Mouse (Mus musculus) kidney, embryonic 14.5 days (tissue): ENCODE measurements at regions not wholly inside any gene's neighbourhood (a gene's known extent, or its start where the extent isn't known, plus 50 kb on each side); places are given as distances from the start of the nearest gene placed in this dataset.

Experiments
- ATAC-seq: fragments of 200-750 bp; cut with Nextera tagmentation; 2 replicates; pipeline ENCODE4 v1.8.0; 2017; ENCODE audit warnings: moderate number of reproducible peaks, mild to moderate bottlenecking, moderate TSS enrichment, moderate library complexity; ENCODE audit not compliant: low FRiP score, low TSS enrichment
- H3K27ac ChIP-seq: fragments of 300-500 bp; sonication (generic); 2 replicates; pipeline ENCODE4 v1.5.1; 2014; ENCODE audit warnings: low read depth, mild to moderate bottlenecking, low read length, moderate library complexity, mixed read lengths
- H3K27me3 ChIP-seq: fragments of 300-500 bp; sonication (generic); 2 replicates; pipeline ENCODE4 v1.6.1; 2014; ENCODE audit warnings: mild to moderate bottlenecking, low read length; ENCODE audit not compliant: control insufficient read depth, insufficient read depth
- H3K36me3 ChIP-seq: fragments of 300-500 bp; sonication (generic); 2 replicates; pipeline ENCODE4 v1.6.1; 2014; ENCODE audit warnings: low read length, mixed read lengths; ENCODE audit not compliant: control insufficient read depth, insufficient read depth
- H3K4me1 ChIP-seq: fragments of 300-500 bp; sonication (generic); 2 replicates; pipeline ENCODE4 v1.6.1; 2014; ENCODE audit warnings: low read length, mixed read lengths; ENCODE audit not compliant: control insufficient read depth, insufficient read depth
- H3K4me2 ChIP-seq: fragments of 300-500 bp; sonication (generic); replicated peaks from 2 replicates; pipeline ENCODE4 v1.6.1; 2014; ENCODE audit warnings: low read depth, mild to moderate bottlenecking, low read length
- H3K4me3 ChIP-seq: fragments of 300-500 bp; sonication (generic); 2 replicates; pipeline ENCODE4 v1.5.1; 2014; ENCODE audit warnings: mild to moderate bottlenecking, low read length
- H3K9ac ChIP-seq: fragments of 300-500 bp; sonication (generic); 2 replicates; pipeline ENCODE4 v1.6.1; 2014; ENCODE audit warnings: low read depth, mild to moderate bottlenecking, low read length, moderate library complexity
- H3K9me3 ChIP-seq: fragments of 300-500 bp; sonication (generic); 2 replicates; pipeline ENCODE4 v1.6.1; 2016; ENCODE audit warnings: low read length; ENCODE audit not compliant: control insufficient read depth
- WGBS: fragments of 180-500 bp; shearing (Covaris S2); extraction: QIAGEN DNeasy Blood & Tissue Kit; methylation state at CpG from one replicate; pipeline ENCODE4 v1.1.7; 2014; 5-methylcytosine and 5-hydroxymethylcytosine counted together

DNA sequence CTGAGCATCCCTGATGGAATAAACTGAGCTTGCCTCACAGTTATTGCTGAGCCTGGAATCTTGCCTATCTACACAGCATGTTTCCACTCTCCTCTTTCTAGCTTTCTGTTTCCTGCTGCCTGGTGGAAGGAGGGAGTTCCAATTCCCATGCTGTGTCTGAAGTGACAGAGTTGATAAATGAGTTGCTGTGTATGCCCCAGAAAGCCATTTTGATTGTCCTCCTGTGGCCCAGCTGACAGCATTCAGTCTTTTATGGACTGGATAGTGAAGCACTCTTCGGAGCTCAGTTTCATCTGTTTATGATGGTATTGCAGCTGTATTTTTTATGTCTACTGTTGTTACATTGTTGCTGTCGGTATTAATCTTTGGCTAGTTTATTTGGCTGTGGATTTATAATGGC is 398.0 kb upstream of the Fat3 start:
- Histone ChIP-seq H3K9ac (no peak overlapping the region), H3K36me3 (no peaks in the 10 kb centered on the region), H3K27ac (no peak overlapping the region), H3K27me3 (no peaks in the 10 kb centered on the region), H3K4me3 (no peak overlapping the region), H3K4me1 (no peaks in the 10 kb centered on the region), H3K4me2 (no peak overlapping the region), H3K9me3 (no peaks in the 10 kb centered on the region)
- ATAC-seq: no peak
- WGBS: 38% methylated on average over 2 of the region's 2 CpGs

DNA sequence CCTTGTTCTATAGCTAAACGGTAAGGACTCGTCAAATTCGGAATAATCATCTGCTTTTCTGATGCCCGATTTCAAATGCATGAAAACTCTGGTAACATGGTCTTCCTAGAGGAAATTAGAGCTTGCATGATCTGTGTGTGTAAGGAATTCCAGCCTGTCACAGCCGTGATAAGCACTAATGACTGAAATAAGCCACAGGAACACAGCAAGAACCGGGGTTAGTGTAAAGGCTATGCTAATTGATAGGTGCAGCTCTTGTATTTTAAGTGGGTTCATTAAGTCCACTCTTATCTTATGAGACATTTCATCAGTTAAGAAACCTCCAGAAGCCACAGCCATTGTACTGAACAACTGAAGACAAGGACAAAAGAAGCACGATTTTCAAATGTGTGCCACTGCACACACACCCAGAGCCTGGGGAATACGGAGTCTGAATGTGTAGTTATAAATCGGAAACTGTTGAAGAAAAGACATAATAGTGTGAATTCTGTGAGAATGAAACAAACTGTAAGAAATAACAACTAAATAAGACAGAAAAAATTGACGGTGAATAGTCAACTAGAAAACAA is 351.5 kb upstream of the Fat3 start:
- H3K27me3 ChIP-seq: no peaks in the 10 kb centered on the region
- no peak overlapping the region for H3K4me3 ChIP-seq
- no peak overlapping the region for H3K27ac ChIP-seq
- no peaks in the 10 kb centered on the region for H3K9me3 ChIP-seq
- H3K9ac ChIP-seq: no peak overlapping the region
- no peak for ATAC-seq
- WGBS: 86% methylated on average over 10 of the region's 10 CpGs
- no peak overlapping the region for H3K4me2 ChIP-seq
- no peaks in the 10 kb centered on the region for H3K36me3 ChIP-seq
- no peaks in the 10 kb centered on the region for H3K4me1 ChIP-seq

- 70% methylated on average over 2 of the region's 2 CpGs for WGBS
- ATAC-seq: no peak
- no peak overlapping the region for H3K4me2 ChIP-seq
- H3K4me1 ChIP-seq: no peaks in the 10 kb centered on the region
- H3K4me3 ChIP-seq: no peak overlapping the region
- no peaks in the 10 kb centered on the region for H3K9me3 ChIP-seq
- no peaks in the 10 kb centered on the region for H3K27me3 ChIP-seq
- H3K36me3 ChIP-seq: no peaks in the 10 kb centered on the region
- no peak overlapping the region for H3K27ac ChIP-seq
- H3K9ac ChIP-seq: no peak overlapping the region
Measured at GRCm38 (mm10) chr9:16808494-16808893, 307.4 kb upstream of the Fat3 start.

GRCm38 (mm10) chr9:16772867-16773266 is 271.8 kb upstream of the Fat3 start:
- Histone ChIP-seq H3K27ac (no peak overlapping the region), H3K9ac (no peak overlapping the region), H3K4me2 (no peak overlapping the region), H3K4me3 (no peak overlapping the region), H3K27me3 (no peaks in the 10 kb centered on the region), H3K9me3 (no peaks in the 10 kb centered on the region), H3K4me1 (no peaks in the 10 kb centered on the region), H3K36me3 (no peaks in the 10 kb centered on the region)
- no peak for ATAC-seq

- WGBS: 78% methylated on average over 2 of the region's 2 CpGs
- no peak overlapping the region for H3K27ac ChIP-seq
- H3K4me1 ChIP-seq: no peaks in the 10 kb centered on the region
- no peak for ATAC-seq
- no peak overlapping the region for H3K4me3 ChIP-seq
- H3K4me2 ChIP-seq: no peak overlapping the region
- H3K36me3 ChIP-seq: no peaks in the 10 kb centered on the region
- no peak overlapping the region for H3K9ac ChIP-seq
- no peaks in the 10 kb centered on the region for H3K27me3 ChIP-seq
- H3K9me3 ChIP-seq: no peaks in the 10 kb centered on the region
Measured at GRCm38 (mm10) chr9:16727653-16728052, 226.6 kb upstream of the Fat3 start.

- WGBS: 85% methylated on average over 3 of the region's 3 CpGs
- no peaks in the 10 kb centered on the region for H3K27me3 ChIP-seq
- H3K4me2 ChIP-seq: no peak overlapping the region
- H3K36me3 ChIP-seq: no peaks in the 10 kb centered on the region
- H3K9me3 ChIP-seq: no peaks in the 10 kb centered on the region
- no peak overlapping the region for H3K27ac ChIP-seq
- no peak for ATAC-seq
- H3K4me3 ChIP-seq: no peak overlapping the region
- H3K9ac ChIP-seq: no peak overlapping the region
- no peaks in the 10 kb centered on the region for H3K4me1 ChIP-seq
Measured at GRCm38 (mm10) chr9:16702431-16702830, 201.3 kb upstream of the Fat3 start.

- no peak overlapping the region for H3K4me2 ChIP-seq
- no peaks in the 10 kb centered on the region for H3K9me3 ChIP-seq
- no peak overlapping the region for H3K9ac ChIP-seq
- H3K27ac ChIP-seq: no peak overlapping the region
- H3K4me3 ChIP-seq: no peak overlapping the region
- ATAC-seq: no peak
- no peaks in the 10 kb centered on the region for H3K36me3 ChIP-seq
- H3K27me3 ChIP-seq: no peaks in the 10 kb centered on the region
- WGBS: 79% methylated on average over 2 of the region's 2 CpGs
- no peaks in the 10 kb centered on the region for H3K4me1 ChIP-seq
Measured at GRCm38 (mm10) chr9:16661527-16661926, 160.4 kb upstream of the Fat3 start.

DNA sequence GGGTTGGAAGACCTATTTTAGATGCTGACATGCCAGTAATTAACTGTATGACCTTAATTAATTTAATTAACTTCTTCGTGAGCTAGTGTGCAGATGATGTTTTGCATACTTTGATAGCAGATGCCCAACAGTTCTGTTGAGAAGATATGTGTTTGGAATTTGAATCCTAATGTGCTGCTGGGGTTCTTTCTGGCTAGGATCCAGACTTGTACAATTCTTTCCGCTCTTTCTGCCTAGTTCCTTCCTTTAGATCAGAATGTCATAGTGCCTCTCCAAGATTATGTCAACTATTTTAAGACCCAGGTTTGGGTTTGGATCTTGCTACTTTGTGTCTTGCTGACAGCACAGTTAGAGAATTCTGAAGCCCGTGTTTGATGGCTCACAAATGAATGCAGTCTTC is 159.9 kb upstream of the Fat3 start:
- Histone ChIP-seq H3K4me2 (no peak overlapping the region), H3K27ac (no peak overlapping the region), H3K9me3 (no peaks in the 10 kb centered on the region), H3K4me3 (no peak overlapping the region), H3K9ac (no peak overlapping the region), H3K27me3 (no peaks in the 10 kb centered on the region), H3K4me1 (no peaks in the 10 kb centered on the region), H3K36me3 (no peaks in the 10 kb centered on the region)
- ATAC-seq: no peak
- WGBS: 66% methylated on average over 3 of the region's 3 CpGs
